Mouse (Mus musculus): Measurements from ENCODE around the gene Bmper.
A peak's percentile ranks its signal among the peaks of the same experiment; 100 is the strongest.

Bmper gene

GRCm38 (mm10) chr9:23436751-23437150, 213.9 kb downstream of the Bmper start:
- no peak for DNase-seq (ENCODE audit: low spot score)

- no peak for DNase-seq (ENCODE audit: low spot score)
These were observed 215.8 kb downstream of the Bmper start for GRCm38 (mm10) chr9:23438662-23439061.

- no peak for DNase-seq (ENCODE audit: low spot score)
These were observed 219.3 kb downstream of the Bmper start for GRCm38 (mm10) chr9:23442168-23442567.

- no peak for DNase-seq (ENCODE audit: low spot score)
These were observed 222.1 kb downstream of the Bmper start for GRCm38 (mm10) chr9:23444975-23445374.

GRCm38 (mm10) chr9:23447271-23447961, 224.5 kb downstream of the Bmper start:
- no peak for DNase-seq (ENCODE audit: low spot score)

GRCm38 (mm10) chr9:23453309-23453708, 230.4 kb downstream of the Bmper start:
- DNase-seq (ENCODE audit: low spot score): no peak

GRCm38 (mm10) chr9:23457186-23457585, 234.3 kb downstream of the Bmper start:
- DNase-seq (ENCODE audit: low spot score): no peak

- no peak for DNase-seq (ENCODE audit: low spot score)
These were observed 237.8 kb downstream of the Bmper start for GRCm38 (mm10) chr9:23460721-23461120.

GRCm38 (mm10) chr9:23462949-23463608, 240.2 kb downstream of the Bmper start:
- DNase-seq (ENCODE audit: low spot score): peak; percentile 15

- peak; percentile 72 for DNase-seq (ENCODE audit: low spot score)
These were observed 242.2 kb downstream of the Bmper start for GRCm38 (mm10) chr9:23464981-23465630.

GRCm38 (mm10) chr9:23469886-23470285, 247.0 kb downstream of the Bmper start:
- peak; percentile 29 for DNase-seq (ENCODE audit: low spot score)

GRCm38 (mm10) chr9:23485851-23486250, 263.0 kb downstream of the Bmper start:
- DNase-seq (ENCODE audit: low spot score): no peak

- no peak for DNase-seq (ENCODE audit: low spot score)
These were observed 264.0 kb downstream of the Bmper start for GRCm38 (mm10) chr9:23486725-23487378.

GRCm38 (mm10) chr9:23488265-23488664, 265.4 kb downstream of the Bmper start:
- no peak for DNase-seq (ENCODE audit: low spot score)

- DNase-seq (ENCODE audit: low spot score): no peak
These were observed 272.5 kb downstream of the Bmper start for GRCm38 (mm10) chr9:23495400-23495799.

- no peak for DNase-seq (ENCODE audit: low spot score)
These were observed 274.8 kb downstream of the Bmper start for GRCm38 (mm10) chr9:23497626-23498025.

- DNase-seq (ENCODE audit: low spot score): no peak
These were observed 311.0 kb downstream of the Bmper start for GRCm38 (mm10) chr9:23533870-23534269.
